Mouse (Mus musculus) frontal cortex, postnatal 10 days (tissue): ENCODE data around the gene Mta2.

Experiments used
- DNase-seq, 2 experiments: peaks; one replicate each; pipeline ENCODE4 v3.0.0; 2022; ENCODE audit warnings: low spot score in 2 of 2, mixed read lengths in 1 of 2

Mta2 gene

DNA sequence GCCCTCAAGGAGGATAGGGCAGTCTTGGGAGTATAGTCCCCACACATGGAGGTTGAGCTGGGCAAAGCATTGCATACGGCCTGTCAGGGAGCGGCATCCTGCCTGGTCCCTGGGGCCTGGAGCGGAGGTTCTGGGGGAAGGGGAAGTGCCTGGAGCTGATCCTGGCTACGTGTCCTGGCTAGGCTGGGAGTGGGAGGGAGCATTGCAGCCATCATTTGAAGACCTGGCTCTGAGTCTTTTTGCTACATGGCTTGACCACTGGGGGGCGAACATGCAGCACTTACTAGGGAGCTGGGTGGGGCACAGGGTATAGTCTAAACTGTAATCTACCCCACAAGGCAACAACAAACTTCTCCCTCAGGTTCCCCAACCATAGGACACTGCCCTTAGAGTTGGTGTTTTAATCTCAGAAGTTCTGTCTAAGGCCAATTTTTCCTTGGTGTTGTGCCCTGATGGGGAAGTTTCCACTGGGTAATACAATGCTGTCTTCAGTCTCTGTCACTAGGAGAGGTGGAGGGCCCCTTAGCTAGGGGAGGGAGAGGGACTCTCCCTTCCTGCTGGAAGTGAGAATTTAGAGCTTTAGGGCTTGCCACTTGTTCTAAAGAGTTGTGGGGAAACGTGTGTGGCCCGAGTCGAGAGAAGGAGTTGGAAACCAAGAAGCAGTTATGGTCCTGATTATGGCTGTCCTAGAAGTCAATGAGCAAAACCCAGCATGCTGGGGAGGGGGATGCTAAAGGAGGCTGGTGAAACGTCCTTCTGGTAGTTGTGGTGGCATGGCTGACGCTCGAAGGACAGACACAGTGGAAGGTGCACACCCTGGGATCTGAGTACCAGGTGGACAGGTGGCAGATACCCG lies 51.3 kb downstream of the Mta2 start:
- DNase-seq = peak; percentile 40 to 65

DNA sequence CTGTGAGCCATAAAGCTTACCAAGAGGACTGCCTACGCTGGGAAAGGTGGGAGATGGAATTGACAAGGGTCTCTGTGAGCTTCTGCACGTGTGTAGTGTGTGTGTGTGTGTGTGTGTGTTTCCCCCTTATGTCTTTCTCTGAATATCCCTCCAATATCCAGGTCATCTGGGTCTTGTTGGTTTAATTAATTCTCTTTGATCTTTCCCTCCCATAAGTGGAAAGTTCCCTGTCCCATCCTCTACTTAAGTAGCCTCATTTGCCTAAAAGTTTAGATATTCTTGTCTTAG lies 51.9 kb downstream of the Mta2 start:
- no peak for DNase-seq

DNA sequence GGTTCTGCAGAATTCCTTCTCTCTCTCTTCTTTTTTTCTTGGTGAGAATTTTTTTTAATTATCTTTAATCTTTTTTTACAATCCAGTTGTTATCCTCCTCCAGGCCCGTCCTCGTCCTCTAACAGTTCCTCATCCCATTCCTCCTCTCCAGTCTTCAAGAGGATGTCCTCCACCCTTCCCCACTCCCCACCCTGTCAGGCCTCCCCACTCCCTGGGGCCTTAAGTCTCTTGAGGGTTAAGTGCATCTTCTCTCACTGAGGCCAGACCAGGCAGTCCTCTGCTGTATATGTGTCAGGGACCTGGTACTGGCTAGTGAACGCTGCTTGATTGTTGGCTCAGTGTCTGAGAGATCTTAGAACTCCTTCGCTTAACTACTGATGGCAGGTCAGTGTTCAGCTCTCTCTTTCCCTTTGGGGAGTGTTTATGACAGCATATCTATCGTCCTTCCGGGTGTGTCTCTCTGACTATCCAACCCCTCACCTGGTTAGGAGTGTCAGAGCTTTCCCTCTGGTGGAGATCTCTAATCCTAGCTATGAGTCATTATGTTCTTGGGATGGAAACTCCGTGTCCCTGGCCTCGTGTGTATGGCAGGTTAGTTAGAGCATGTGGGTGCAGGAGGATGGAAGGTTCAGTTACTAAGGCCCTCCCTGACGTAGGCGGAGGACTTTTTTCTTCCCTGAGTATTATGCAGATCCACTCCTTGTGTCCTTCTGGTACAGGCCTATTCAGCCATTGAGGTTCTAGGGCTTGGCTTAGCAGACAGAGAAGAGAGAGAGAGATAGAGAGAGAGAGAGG lies 53.3 kb downstream of the Mta2 start:
- no peak for DNase-seq

DNA sequence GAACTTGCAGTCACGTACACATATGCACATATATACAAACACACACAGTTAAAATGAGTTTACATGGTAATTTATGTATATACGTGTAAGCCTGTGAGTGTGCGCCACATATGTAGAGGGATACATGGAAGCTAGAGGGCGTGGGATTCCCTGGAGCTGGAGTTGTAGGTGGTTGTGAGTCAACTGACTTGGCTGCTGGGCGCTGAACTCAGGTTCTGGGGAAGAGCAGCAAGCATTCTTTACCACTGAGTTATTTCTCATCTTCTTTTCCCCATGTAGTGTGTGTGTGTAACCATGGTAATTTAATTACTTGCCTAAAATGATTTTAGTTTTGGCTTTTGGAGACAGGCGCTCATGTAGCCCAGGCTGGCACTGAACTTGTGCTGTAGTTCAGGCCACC lies 54.9 kb downstream of the Mta2 start:
- no peak for DNase-seq

DNA sequence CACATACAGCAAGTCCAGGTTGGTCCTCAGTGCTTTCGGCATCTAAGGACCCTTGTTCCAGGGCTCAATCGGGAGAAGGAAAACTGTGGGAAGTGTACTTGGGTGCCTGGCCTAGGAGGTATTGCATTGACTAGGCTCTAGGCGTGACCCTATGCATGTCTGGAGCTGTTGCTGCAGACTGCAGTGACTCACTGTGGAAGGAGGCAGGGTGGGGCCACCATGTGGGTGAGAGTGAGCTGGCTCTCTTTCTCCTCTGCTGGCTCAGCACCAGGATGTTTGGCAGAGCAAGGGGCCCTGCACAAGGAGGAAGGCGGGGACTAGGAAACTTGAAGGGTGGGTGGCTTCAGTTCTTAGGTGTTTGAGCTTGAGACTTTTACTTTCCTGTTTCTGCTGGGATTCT lies 55.9 kb downstream of the Mta2 start:
- DNase-seq = peak; percentile 40 to 43

DNA sequence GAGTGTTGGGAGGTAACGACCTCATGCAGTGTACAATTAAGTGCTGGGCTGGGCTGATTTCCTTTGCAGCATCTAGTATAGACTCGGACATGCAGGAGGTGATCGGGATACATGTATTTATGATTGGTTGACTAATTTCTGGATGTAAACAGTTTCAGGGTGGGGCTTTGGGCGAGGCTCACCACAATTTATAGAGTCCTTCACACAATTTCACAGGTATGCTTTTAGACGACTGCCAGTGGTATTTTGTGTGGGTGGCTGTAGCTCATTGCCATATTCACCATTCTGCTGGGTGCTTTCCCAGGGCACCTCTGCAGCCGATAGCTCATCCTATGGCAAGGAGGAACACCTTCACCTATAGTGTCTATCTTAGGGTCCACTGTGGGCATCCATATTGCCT lies 56.9 kb downstream of the Mta2 start:
- no peak for DNase-seq

DNA sequence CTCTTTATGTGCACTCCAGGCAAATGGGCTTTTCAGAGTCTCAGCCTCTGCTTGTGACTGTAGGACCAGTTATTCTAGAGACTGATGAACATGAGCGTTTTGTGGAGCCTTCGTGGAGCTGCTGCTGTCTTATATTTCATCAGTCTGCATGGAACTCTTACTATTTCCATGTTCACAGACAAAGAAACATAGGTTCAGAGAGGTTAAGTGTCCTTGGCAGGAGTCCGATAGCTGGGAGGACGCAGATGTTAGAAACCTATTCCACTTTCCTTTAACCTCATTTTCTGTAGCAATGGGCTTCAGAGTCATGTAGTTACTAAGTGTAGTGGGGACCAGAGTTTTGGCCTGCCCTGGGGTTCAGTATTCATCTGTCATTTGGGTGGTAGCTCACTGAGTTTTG lies 57.5 kb downstream of the Mta2 start:
- DNase-seq = no peak
